9 mouse cellular contexts compared by ENCODE assay signal in genomic region chr17:32753634-32754033, GRCm38 (mm10). TPM values are rescaled to one million over a fixed set of nuclear protein-coding genes. Genes with fewer than 3 reads are reported as not detected.
DNase-seq lines count a peak whose midpoint lies in the region; ATAC-seq lines count a peak whose summit lies in the region.
"Had no signal": no experiment of that assay in that cellular context is flagged by ENCODE, and none has a peak within 500 bp of the region (broad histone marks: within the 10 kb centered on the region; RNA-seq: fewer than 3 reads in every experiment).

No protein-coding gene starts in this region.

- peaks cover 8% of the 10 kb centered on the region for H3K4me1 ChIP-seq in forebrain, embryonic 10.5 days
- no peaks in the 10 kb centered on the region for H3K4me1 ChIP-seq in forebrain, embryonic 15.5 days

- no peak overlapping the region for H3K9ac ChIP-seq in forebrain, embryonic 15.5 days (replicated peaks)

- no peak overlapping the region for H3K27ac ChIP-seq in forebrain, embryonic 10.5 days
- H3K27ac ChIP-seq in forebrain, embryonic 15.5 days (replicated peaks) = no peak overlapping the region

- H3K4me3 ChIP-seq in forebrain, embryonic 10.5 days = peak overlapping the region; percentile 12; the same call in 1 of the 2 replicates
- no peak overlapping the region for H3K4me3 ChIP-seq in forebrain, embryonic 15.5 days

- no peak for ATAC-seq in forebrain, embryonic 15.5 days (replicated peaks)
- no peak for ATAC-seq in monocyte, adult 5-6 weeks (replicated peaks; ENCODE audit: insufficient number of reproducible peaks, low FRiP score, low TSS enrichment, poor library complexity, severe bottlenecking)
- no peak for ATAC-seq in frontal cortex, adult (ENCODE audit: low TSS enrichment)

- no peak overlapping the region for H3K4me2 ChIP-seq in forebrain, embryonic 15.5 days (replicated peaks)

- peak; percentile 33 for DNase-seq in forebrain, embryonic 10.5 days (ENCODE audit: extremely low spot score, low spot score)
- DNase-seq in right cerebral cortex, postnatal 14 days = peak; percentile 18
- DNase-seq in right cerebral cortex, postnatal 36 days (ENCODE audit: low spot score in 2 of 2) = no peak
- DNase-seq in heart, postnatal 4 days = peak; percentile 59
- DNase-seq in lung, postnatal 10 days = peak; percentile 42

- no peaks in the 10 kb centered on the region for H3K36me3 ChIP-seq in forebrain, embryonic 10.5 days (replicated peaks)
- H3K36me3 ChIP-seq in forebrain, embryonic 15.5 days = no peaks in the 10 kb centered on the region

- WGBS in forebrain, embryonic 10.5 days = 12% methylated on average over 12 of the region's 12 CpGs
- 15% methylated on average over 12 of the region's 12 CpGs for WGBS in forebrain, embryonic 15.5 days

- H3K9me3 ChIP-seq in forebrain, embryonic 10.5 days = no peaks in the 10 kb centered on the region
- no peaks in the 10 kb centered on the region for H3K9me3 ChIP-seq in forebrain, embryonic 15.5 days

- H3K27me3 ChIP-seq in forebrain, embryonic 10.5 days (ENCODE audit: poor library complexity, severe bottlenecking) = no peaks in the 10 kb centered on the region
- H3K27me3 ChIP-seq in forebrain, embryonic 15.5 days = no peaks in the 10 kb centered on the region

RNA-seq across cellular contexts. Expression of gene Zfp871, which starts 34.5 kb away (rescaled TPM):
- polyA plus RNA-seq in forebrain, embryonic 10.5 days (2016; fragmentation: Nextera tagmentation; extraction: Ambion mirVana) = 47.9 and 50.5 TPM in 2 replicates
- 43.1 and 44.7 TPM in 2 replicates for polyA plus RNA-seq in forebrain, embryonic 15.5 days (2015; fragmentation: Nextera tagmentation; extraction: Ambion mirVana)
- 10 to 100 TPM; 41.4 to 46.3 TPM for total RNA-seq in heart, postnatal 4 days (2021)
- 48.5 to 60.7 TPM (median 59.6 TPM) in 3 replicates for total RNA-seq in monocyte, adult 5-6 weeks (2017)

RNA-seq across cellular contexts. Expression of gene Zfp811, which starts 56.1 kb away (rescaled TPM):
- polyA plus RNA-seq in forebrain, embryonic 10.5 days (2016; fragmentation: Nextera tagmentation; extraction: Ambion mirVana) = 18.1 and 19.2 TPM in 2 replicates
- 40.9 TPM in 2 replicates for polyA plus RNA-seq in forebrain, embryonic 15.5 days (2015; fragmentation: Nextera tagmentation; extraction: Ambion mirVana)
- total RNA-seq in heart, postnatal 4 days (2021) = under 1 TPM; 0.27 to 0.43 TPM
- 0.19 TPM in 1 of 3 replicates, not detected in the others for total RNA-seq in monocyte, adult 5-6 weeks (2017)
- total RNA-seq: MEL had no signal

Comparison
In these comparisons a context has a peak if more than half of its experiments do, and no peak if none do; other contexts are left out.
1. DNase-seq: peak in forebrain, embryonic 10.5 days (single experiment), right cerebral cortex, postnatal 14 days (single experiment), heart, postnatal 4 days (single experiment) and lung, postnatal 10 days (single experiment); none in right cerebral cortex, postnatal 36 days (0 of 2).